Mouse (Mus musculus) spleen, postnatal 10 days (tissue): ENCODE measurements at regions not wholly inside any gene's neighbourhood (a gene's known extent, or its start where the extent isn't known, plus 50 kb on each side); places are given as distances from the start of the nearest gene placed in this dataset.
"Not testable (repeated sequence)": the region's sequence is repeated elsewhere in the genome, so short reads cannot be mapped to it uniquely, and the experiment has no call there.

Experiments
- DNase-seq, 2 experiments: peaks; one replicate each; pipeline ENCODE4 v3.0.0; 2021 to 2022; ENCODE audit warnings: low spot score in 2 of 2

- no peak for DNase-seq
Observed at GRCm38 (mm10) chr7:39727935-39728557, 210.5 kb downstream of the Zfp619 start.

GRCm38 (mm10) chr7:39728930-39729329 is 211.4 kb downstream of the Zfp619 start:
- DNase-seq: no peak

DNA sequence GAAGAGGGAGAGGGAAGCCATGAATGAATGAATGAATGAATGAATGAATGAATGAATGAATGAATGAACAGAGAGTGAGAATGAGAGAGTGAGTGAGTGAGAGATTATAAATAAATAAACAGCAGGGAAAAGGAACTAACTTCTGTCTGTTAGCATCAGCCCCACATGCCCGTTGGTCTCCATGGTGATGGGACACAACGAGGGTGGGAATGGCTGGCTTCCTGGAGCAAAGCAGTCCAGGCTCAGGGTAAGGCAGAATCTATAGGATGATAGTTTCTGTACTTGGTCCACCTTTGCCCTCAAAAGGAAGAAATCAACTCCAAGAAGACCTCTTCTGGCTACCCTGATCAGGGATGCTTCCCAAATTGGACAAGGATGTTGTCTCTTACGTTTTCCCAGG is 212.2 kb downstream of the Zfp619 start:
- DNase-seq: no peak

DNA sequence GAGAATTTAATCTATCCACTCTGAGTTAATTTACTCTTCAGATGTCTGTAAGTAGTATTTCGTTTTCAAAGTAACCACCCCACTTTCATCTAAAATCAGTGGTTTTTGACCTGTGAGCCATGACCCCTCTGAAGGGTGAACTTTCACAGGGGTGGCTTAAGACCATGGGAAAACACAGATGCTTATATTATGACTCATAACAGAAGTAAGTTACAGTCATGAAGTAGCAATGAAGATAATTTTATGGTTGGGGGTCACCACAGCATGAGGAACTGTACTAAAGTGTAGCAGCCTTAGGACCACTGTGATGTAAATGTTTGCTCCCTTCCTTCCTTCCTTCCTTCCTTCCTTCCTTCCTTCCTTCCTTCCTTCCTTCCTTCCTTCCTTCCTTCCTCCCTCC is 215.2 kb downstream of the Zfp619 start:
- DNase-seq: no peak

DNA sequence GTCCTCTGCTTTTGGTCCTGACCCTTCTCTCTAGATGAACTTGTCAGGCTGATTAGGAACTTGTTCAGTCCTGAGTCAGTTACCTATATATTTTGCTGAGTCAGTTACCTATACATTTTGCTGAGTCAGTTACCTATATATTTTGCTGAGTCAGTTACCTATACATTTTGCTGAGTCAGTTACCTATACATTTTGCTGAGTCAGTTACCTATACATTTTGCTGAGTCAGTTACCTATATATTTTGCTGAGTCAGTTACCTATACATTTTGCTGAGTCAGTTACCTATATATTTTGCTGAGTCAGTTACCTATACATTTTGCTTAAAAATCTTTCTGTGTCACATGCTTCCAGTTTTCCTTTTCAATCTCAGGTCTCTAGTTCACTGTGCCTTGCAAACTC is 230.8 kb downstream of the Zfp619 start:
- not testable (repeated sequence) for DNase-seq

DNA sequence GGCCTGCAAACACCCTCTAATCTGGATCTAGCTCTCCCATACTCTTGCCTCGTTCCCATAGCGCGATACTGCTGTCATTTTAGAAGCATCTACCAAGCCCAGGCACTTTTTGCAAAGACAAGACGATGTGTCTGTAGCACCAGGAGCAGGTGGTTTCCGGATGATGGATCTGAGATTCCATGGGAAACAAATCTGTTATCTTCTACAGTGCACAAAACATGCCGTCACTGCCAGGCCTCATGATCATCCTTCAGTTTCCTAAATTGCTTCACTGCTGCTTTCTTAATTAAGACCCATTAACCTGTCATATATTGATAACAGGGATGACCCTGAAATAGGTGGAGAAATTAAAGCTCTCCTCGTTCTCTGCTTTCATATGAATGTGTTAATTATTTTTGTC is 232.9 kb downstream of the Zfp619 start:
- DNase-seq: no peak

- no peak for DNase-seq
Observed at GRCm38 (mm10) chr7:39764366-39764765, 246.8 kb downstream of the Zfp619 start.

GRCm38 (mm10) chr7:39765094-39765493 is 247.5 kb downstream of the Zfp619 start:
- no peak for DNase-seq

DNA sequence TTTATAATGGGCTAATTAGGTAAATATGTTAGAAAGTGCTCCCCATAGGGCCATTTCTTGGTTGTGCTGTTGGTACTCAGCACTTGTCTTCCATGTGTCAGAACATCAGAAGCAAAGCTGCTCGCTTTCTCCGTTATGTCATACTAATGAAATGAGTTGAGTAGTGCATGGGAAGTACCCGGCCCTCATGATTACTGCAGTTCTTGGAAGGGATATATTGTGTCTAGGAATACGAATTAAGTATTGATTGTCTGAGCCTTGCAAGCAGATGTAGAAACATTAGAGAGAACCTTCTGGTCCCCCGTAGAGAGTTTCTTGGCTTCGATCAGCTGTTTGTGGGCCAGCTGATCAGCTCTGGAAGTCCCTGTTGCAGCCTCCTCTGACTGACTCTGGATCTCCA is 255.7 kb downstream of the Zfp619 start:
- DNase-seq: no peak

- no peak for DNase-seq
Observed at GRCm38 (mm10) chr7:39789321-39789720, 271.8 kb downstream of the Zfp619 start.

DNA sequence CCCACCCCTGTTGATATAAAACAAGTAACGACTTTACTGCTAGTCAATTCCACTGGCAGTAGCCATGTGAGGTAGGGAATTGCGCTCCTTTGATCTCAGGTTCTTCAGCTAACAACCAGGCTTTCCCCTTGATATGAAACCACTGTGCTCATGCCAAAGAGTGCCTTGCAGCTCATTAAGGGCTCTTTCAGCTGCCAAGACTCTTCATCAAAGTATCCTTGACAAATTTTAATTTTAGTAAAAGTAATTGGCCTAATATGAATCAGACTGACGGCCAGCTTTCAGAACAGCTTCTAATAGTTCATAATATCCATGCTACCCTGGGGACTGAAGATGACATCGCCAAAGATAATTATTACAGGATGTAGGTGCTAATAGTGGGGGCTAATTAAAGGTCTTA is 272.3 kb downstream of the Zfp619 start:
- no peak for DNase-seq

GRCm38 (mm10) chr7:39794751-39795150 is 277.2 kb downstream of the Zfp619 start:
- no peak for DNase-seq

GRCm38 (mm10) chr7:39804276-39804675 is 286.7 kb downstream of the Zfp619 start:
- no peak for DNase-seq

GRCm38 (mm10) chr7:39818036-39818435 is 300.5 kb downstream of the Zfp619 start:
- DNase-seq: no peak

DNA sequence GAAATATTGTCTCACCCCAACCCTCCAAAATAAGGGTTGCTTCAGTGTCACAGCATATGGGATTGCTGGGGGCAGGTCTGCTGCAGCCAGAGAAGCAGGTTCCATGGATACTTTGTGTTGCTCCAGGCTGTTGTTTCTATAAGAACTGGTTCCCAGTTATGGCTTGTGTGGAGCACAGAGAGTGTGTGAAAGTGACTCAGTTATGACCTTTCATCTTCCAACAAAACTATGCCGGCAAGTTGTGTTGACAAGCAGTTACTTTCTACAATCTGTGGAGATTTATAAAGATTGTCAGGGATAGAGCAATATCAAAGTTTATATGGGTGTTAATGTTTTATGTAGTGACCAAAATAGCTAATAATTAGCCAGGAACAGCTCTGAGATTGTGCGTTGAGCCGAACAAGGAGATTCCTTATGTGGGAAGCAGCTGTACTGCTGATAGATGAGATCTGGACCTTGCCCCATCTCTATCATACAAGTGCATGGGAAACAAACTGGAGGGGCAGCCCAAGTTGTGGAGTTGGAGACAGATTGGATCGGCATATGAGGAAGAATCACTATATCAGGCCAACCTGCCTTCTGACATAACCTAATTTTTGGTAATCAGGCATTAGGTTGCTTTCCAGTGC is 305.1 kb downstream of the Zfp619 start:
- no peak for DNase-seq

DNA sequence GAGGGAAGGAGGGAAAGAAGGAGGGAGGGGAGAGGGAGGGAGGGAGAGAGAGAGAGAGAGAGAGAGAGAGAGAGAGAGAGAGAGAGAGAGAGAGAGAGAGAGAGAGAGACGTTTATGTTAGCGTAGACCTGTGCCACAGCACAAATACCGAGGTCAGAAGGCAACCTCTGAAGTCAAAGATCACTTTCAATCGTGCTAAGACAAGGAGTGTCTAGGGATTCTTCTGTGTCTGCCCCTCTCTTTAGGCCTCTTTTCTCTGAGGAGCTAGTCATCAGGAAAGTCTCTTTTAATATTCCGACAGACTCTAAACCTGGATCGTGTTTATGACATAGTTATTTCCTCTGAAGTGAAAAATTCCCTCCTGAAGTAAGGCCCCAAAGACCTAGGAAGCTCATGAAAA is 310.8 kb downstream of the Zfp619 start:
- no peak for DNase-seq

DNA sequence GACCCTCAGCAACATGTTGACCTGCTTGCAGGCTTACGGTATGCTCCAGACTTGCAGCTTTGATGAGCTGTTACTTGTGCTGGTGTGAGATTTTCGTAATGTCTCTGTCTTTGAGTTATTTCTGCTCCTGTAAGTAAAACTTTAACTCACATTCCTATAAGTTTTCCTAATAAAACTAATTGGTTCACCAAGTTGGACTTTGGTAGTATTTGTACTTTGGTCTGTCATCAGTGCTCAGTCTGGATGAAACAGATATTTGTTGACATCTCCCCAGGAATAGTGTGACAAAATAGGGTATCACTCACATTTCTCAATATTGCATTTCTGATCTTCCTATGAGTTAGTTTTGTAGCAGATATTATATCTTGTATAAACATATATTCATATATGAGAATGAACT is 313.3 kb downstream of the Zfp619 start:
- DNase-seq: no peak

- no peak for DNase-seq
Observed at GRCm38 (mm10) chr7:39841988-39842387, 324.4 kb downstream of the Zfp619 start.

- DNase-seq: no peak
Observed at GRCm38 (mm10) chr7:39847914-39848782, 330.6 kb downstream of the Zfp619 start.

- DNase-seq: no peak
Observed at GRCm38 (mm10) chr7:39857301-39857700, 339.7 kb downstream of the Zfp619 start.

DNA sequence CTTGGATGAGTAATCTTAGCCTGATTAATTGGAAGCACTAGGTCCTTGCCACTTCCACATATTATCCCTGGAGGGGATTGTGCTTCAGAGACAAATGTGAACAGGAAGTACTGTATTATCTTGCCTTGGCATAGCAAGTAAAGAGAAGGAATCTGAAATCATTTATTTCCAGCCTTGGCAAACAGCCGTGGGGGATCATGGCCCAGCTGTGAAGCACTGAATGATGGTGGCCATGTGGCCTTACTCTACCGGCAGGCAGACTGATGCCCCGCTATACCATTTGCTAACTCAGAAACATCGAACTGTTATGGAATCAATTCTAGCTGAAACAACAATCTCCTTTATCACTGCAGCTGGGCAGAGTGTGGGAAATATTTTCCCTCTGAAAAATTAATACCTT is 345.3 kb downstream of the Zfp619 start:
- DNase-seq: no peak

GRCm38 (mm10) chr7:39864130-39864529 is 346.6 kb downstream of the Zfp619 start:
- DNase-seq: no peak

DNA sequence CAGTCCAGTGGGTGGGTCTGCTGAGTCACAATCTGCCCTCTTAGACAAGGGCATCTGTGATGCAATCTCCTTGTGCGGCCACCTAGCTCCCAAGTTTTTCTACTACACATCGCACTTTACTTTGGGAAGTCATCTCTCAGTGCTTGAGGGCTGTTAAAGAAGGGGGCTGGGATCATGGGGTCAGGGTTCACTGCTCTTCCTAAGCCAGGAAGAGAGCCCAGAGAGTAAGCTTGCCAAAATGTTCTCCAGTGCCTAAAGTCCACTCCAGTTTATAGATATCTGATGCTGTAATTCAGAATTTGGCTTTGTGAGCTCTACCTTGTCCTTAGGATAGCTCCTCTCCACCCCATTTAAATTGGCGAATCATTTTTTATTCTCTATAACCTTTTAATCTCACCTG is 347.2 kb downstream of the Zfp619 start:
- no peak for DNase-seq
